Mouse (Mus musculus) layer of hippocampus, postnatal 10 days (tissue): ENCODE measurements around the gene Pex11b. TPM values are rescaled to one million over a fixed set of nuclear protein-coding genes. Genes with fewer than 3 reads are reported as not detected.
A peak's percentile ranks its signal among the peaks of the same experiment; 100 is the strongest.
"Not testable (repeated sequence)": the region's sequence is repeated elsewhere in the genome, so short reads cannot be mapped to it uniquely, and the experiment has no call there.

Experiments used
- DNase-seq, 2 experiments: peaks; one replicate each; pipeline ENCODE4 v3.0.0; 2021; ENCODE audit warnings: low spot score in 2 of 2
- total RNA-seq, 2 experiments: library from RNA; stranded (reverse); gene quantifications; 2 replicates each; pipeline ENCODE4 v1.2.3; 2021

The Pex11b gene
- total RNA-seq, 2 experiments from 2014 or later = 43.2 to 50.3 TPM

DNA sequence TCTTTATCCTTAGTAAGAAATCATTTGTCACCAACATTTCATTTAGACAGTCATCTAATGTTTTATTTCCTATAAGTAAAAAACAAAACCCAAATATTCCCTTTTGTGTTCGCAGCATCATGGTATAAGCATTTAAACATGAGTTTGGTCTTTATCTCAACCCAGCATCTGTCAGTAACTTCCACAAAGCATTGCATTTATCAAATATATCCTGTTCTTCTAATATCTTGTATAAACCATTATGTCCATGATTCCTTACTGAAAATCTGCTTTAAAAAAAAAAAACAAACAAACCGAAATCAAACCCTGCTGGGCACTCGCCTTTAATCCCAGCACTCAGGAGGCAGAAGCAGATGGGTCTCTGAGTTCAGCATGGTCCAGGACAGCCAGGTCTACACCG lies 28.6 kb upstream of the Pex11b start:
- no peak for DNase-seq

DNA sequence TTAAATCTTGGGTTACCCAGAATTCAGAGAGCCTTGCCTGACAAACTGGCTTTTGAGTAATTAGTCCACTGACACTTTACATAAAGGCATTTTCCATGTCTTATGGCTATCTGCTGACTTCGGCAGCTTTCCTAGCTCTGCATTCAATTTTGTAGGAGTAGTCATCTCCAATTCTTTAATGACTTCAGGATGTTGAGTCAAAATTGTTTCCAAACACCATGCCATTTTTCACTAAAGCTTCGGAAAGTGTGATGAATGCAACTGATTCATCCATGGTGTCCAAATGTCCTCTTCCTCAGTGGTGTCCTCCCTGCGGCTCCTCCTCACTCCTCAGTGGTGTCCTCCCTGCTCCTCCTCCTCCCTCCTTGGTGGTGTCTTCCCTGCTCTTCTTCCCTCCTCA lies 17.2 kb upstream of the Pex11b start:
- no peak for DNase-seq

DNA sequence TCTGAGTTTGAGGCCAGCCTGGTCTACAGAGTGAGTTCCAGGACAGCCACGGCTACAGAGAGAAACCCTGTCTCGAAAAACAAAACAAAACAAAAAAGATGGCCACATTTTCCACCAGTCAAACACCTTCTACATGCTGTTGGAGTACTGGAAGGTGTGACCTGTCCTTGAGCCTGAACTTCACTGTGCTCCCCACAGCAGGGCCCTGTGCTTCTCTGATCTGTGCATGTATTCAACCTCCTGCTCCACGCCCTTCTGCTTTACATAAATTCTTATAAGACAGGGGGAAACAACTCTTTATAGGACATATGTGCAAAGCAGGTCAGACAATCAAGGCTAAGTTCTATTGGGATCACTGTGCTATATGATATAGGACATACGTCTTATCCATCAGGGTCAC lies 12.0 kb upstream of the Pex11b start:
- DNase-seq = no peak

DNA sequence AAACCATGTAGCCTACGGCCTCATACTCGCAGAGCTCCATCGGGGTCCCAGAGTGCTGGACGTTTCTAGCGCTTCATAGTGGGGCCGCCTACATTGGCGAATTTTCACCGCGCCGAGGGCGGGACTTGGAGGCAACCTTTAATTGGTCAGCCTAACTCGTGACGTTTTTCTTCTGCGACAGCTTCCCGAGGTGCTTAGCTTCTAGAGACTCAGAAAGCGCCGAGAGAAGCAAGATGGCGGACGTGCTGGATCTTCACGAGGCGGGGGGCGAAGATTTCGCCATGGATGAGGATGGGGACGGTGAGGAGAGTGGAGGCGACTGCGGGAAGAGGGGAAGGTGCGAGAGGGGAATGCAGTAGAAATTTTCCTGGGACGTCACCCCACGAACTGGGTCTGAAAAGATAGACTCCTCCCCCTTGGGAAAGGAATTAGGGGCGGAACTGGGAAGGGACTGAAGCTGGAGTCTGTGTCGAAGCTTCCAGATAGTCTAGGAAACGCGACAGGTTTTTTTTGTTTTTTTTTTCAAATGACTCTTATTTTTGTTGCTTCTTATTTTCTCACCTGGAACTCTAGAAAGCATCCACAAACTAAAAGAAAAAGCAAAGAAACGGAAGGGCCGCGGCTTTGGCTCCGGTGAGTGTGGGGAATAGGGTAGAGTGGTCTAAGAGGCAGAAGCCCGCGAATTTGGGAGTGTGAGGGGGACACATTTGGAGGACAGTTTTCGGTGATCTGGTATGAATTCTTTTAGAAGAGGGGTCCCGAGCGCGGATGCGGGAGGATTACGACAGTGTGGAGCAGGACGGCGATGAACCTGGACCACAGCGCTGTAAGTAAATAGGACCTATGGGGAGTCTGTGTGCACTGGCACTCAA lies 5.2 kb upstream of the Pex11b start, which contains the start of gene Rbm8a:
Gene Rbm8a, plus strand, starts transcription at position 205 of the 872 bp plus-strand sequence.
- DNase-seq = peak; percentile 96 to 97

DNA sequence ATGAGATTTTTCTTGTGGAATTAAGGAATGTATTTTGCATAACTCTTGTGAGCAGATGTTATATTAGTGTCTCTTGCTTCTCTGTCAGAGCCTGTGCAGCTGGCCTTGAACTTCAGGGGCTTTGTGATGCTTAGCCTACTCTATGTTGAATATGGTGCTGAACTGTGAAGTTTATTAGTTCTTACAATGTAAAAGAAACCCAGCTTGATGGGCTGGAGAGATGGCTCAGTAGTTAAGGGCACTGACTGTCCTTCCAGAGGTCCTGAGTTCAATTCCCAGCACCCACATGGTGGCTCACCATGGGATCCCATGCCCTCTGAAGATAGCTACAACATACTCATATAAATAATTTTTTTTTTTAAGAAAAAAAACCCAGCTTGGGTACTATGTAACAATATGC lies 3.1 kb upstream of the Pex11b start:
- no peak for DNase-seq

DNA sequence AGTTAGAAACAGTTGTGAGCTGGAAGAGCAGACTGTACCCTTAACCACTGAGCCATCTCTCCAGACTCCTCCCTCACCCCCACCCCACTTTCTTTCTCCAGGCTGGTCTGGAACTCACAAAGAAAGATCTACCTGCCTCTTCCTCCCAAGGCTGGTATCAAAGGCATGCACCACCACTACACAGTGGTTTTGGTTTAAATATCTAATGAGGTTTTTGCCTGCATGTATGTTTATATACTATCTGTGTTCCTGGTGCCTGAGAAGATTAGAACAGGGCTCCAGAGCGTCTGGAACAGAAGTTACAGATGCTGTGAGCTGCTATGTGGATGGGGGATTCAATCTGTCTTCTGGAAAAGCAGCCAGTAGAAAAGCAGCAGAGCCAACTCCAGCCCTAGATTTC lies 1.2 kb upstream of the Pex11b start:
- no peak for DNase-seq

DNA sequence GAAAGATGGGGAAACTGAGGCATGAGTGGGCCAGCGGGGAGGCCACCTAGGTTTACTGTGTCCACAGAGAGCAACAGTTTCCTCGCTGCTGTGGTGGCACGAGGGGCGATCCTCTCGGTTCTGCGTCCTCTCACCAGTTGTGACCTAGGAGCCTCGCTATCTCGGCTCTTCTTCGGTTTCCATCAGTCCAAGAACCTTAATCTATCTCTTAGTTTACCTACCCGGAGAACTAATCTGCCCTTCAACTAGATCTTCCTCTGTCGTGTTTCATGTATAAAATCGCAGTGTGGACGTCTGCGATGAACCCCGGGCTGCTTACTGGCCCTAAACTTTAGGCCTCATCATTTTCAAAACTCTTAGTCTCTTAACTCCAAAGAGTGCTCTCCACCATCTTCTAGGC lies 730 bp downstream of the Pex11b start:
- no peak for DNase-seq

DNA sequence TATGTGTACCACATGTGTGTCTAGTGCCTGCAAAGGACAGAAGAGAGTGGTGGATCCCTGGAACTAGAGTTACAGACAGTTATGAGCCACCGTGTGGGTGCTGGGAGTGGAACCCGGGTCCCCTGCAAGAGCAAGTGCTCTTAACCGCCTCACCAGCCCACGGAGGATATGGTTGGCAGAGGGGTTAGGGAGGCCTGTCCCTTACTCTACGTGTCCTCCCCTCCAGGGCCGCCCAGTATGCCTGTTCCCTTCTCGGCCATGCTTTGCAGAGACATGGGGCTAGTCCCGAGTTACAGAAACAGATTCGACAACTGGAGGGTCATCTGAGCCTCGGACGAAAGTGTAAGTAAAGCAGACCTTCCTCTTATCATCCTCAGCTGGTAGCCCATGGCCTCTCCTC lies 1.3 kb downstream of the Pex11b start:
- DNase-seq = no peak

DNA sequence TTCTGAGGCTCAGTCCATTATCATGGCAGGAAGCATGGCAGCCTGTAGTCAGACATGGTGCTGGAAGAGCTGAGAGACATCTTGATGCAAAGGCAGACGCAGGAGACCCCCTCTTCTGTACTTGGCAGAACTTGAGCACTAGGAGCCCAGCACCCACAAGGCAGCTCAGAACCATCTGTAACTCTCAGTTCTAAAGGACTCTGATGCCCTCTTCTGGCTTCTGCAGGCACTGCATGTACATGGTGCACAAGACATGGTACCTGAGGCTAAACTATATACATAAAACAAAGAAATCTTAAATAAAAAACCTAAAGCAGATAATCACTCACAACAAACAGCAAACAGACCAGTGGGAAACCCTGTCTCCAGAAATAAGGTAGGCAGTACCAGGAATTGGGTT lies 4.0 kb downstream of the Pex11b start:
- peak; percentile 52 to 54 for DNase-seq

DNA sequence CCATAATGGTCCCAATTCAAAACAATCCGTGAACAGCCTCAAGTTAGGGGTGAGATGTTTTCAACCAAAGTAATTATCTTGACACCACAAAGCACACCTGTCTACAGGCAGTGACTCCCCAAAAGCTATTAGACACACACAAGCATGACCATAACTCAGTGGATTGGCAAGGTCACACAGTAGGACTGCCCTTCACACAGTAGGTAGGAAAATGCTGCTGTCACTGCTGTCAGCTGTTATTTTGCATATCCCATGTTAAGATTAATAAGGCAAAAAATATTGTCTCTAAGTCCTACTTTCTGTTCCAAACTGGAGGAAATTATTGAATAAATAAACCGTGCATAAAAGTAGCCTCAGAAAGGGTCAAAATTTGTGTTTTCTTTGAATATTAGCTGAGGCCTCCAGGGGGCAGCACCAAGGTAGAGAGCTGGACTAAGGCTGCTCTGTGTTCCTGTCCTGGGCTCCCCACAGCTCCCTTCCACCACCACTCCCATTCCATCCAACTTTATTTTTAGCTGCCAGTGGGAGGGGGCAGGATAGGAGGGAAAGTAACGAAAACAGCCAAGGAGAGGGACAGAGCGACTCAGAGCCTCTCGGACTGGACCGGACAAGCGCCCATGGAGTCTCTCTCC lies 10.0 kb downstream of the Pex11b start, which contains the start of gene Itga10:
Gene Itga10, plus strand, starts transcription at position 567 of the 632 bp plus-strand sequence.
- DNase-seq = peak; percentile 42 to 50

DNA sequence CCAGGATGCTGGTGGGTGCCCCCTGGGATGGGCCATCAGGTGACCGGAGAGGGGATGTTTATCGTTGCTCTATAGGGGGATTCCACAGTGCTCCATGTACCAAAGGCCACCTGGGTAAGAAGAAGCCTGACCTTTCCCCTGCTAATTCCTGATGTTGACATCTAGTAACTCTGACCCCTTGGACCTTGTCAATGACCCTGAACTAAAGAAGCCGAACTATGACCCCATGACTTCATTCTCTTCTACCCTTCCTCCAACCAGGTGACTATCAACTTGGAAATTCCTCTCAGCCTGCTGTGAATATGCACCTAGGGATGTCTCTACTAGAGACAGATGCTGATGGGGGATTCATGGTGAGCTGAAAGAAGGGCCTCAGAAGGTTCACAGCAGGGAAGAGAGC lies 12.2 kb downstream of the Pex11b start:
- DNase-seq = no peak

DNA sequence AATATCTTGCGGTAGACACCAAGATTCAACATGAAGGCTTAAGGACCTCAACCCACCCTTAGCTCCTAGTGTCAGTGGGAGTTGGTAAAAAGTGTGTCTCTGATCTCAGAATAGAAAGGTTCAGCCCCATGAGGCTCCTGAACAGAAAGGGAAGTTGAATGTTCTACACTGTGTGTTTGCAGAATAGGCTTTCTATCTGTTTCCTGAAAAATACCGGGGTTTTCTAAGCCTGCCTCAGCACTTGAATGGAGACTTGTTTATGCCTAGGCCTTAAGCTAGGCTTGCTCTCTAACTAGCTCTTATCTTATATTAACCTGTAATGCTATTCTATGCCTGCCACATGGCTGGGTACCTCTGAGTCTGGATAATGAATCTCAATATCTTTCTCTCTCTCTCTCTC lies 25.7 kb downstream of the Pex11b start:
- no peak for DNase-seq

DNA sequence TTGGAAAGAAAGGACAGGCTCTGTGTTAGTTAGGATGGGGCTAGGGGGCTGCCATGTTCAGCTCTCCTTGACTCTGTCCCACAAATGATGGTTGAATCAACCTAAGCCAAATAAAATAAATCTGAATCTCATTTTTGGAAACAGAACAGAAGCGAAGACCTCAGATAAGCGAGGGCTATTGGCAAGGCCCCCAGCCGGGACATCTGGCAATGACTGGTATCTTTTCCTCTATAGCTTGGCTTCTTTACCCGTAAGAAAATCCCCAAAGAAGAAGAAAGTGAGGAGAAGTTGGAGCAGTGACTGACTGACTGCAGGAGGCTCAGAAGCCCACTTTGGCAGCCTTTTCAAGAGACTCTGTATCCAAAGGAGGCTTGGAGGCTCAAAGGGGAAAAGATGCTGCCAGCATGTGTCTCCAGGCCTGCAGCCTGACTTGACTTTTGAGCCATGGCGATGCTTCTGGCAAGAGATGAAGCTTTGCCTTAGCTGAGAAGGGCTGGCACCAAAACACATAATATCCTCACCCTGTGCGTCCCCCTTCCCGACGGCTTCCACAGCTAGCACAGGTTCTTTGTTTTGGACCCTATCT lies 27.6 kb downstream of the Pex11b start:
- no peak for DNase-seq

DNA sequence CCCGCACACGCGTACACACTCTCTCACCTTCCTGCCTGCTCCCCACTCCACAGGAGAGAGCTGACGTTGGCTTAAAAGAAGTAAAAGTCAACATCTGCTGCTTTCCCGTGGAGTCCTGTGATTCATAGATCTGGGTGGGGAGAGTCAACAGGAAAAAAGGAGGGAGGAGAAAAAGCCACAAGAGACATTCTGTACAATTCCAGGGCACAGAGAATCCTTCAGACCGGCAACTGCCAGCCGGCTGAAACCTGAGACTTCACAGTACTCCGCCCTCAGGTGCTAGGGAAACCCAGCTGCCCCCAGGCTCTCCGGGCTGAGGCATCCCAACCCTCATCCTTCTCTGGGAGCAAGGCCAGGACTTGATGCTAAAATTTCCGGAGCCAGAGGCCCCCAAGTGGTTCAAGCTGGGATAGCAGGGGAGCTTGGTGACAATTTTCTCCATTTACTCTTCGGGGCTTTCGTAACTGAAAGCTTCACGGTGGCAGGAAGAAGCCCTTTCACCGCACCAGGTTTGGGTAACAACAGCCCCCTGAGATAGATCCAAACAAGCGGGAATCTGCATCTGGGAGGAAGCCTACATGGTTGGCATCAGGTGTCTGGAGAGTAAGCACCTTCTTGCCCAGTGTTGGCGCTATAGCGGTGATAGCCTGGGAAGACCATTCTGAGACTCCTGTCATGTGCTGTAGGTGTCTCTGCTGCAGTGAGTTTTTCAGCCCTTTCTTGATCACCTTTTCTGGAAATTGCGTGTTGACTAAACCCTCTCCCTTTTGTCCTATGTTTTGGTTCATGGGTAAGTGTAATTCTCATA lies 28.5 kb downstream of the Pex11b start:
- DNase-seq = peak; percentile 93 to 94

DNA sequence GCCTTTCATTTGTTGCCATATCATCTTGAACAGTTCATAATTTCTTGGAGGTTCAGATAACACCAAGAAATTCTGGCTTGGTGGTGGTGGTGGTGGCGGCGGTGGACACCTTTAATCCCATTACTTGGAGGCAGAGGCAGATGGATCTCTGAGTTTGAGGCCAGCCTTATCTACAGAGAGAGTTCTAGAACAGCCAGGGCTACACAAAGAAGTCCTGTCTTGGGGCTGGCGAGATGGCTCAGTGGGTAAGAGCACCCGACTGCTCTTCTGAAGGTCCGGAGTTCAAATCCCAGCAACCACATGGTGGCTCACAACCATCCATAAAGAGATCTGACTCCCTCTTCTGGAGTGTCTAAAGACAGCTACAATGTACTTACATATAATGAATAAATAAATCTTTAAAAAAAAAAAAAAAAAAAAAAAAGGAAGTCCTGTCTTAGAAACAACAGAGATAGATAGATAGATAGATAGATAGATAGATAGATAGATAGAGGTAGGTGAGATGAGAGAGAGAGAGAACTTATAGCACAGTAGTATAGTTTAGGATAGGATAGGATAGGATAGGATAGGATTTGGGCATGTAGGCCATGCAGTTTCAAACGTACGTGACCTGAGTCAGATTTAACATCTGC lies 30.7 kb downstream of the Pex11b start:
- DNase-seq = not testable (repeated sequence)

DNA sequence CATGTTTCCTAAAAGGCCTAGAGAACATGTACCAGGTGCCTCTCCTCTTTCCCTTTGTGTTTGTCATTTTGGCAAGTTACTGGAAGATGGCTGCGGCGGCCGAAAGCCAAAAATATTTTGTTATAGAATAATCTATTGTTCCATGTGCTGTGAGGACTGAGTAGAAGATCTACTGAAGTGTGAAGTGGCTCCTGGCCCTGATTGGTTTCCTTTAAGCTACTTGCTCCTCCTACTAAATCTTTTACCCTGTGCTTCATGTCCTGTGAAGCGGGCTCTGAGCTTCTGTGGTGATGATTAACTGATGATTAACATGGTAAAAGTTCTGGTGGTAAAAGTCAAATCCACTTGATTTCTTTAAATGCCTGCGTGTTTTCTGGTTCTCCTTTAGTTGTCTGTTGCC lies 31.7 kb downstream of the Pex11b start:
- DNase-seq = no peak

DNA sequence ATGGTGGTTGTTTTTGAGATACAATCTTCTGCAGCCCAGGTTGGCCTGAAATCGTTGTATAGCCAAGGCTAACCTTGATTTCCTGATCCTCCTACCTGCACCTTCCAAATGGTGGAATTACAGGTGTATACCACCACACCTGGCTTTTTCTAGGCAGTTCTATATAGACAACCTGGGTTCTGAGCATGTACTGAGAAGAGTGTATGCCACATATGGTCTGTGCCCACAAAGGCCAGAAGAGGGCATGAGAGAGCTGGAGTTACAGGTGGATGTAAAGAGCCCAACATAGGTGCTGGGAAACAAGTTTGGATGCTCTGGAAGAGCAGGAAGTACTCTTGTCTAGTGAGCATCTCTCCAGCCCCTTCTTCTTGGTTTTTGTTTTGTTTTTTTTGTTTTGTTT lies 32.1 kb downstream of the Pex11b start:
- no peak for DNase-seq

DNA sequence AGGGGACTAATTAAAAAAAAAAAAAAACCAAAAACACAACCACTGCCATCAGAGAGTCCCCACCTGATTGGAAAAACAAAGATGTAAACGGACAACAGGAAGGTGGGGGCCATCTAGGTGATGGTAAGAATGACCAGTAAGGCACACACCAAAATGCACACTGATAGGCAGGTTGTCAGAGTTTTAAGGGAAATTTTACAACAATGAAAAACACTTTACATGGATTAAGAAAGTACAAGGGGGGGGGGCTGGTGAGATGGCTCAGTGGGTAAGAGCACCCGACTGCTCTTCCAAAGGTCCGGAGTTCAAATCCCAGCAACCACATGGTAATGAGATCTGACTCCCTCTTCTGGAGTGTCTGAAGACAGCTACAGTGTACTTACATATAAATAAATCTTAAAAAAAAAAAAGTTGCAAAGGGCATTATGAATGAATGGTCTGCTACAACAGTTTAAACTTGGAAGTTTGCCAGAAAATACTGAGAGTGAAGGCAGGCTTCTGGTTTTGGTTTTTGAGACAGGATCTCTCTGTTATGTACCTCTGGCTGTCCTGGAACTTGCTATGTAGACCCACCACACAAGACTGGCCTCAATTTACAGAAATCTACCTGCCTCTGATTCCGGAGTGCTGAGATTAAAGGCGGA lies 33.4 kb downstream of the Pex11b start:
- DNase-seq = no peak

DNA sequence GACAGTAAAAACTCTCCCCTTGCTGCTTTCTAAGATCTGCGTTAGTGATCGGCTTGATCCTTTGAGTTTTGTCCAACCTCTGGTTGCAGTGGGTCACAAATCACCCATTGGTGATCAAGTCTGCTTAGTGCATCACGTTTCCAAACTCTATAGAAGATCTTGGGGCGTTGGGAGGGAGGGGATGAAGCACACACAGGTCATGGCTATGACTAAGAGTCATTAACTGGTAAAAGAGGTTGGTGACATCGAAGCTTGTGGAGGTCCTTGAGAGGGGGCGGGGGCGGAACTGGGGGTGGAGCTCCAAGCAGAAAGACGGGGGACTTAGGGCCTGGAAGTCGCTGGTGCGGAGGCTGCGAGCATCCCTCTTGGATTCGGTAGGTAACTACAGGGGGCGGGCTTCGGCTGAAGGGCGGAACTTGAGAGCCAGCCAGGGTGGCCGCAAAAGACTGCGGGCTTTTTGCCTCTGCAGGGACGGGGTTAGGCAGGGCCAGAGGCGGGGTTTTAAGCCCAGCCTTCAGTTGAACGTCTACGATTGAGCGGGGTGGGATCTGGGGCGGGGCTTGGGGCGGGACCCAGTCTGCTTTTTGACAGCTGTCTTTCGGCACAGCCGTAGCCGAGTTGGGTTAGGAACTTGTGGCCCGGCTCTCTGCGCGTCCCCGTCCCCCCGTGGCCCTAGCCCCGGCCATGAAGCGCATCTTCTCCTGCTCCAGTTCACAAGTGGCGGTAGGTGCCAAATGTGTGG lies 34.7 kb downstream of the Pex11b start, which contains the start of gene Ankrd35:
Gene Ankrd35, plus strand, starts transcription at position 405 of the 742 bp plus-strand sequence.
- DNase-seq = peak; percentile 66 to 76

DNA sequence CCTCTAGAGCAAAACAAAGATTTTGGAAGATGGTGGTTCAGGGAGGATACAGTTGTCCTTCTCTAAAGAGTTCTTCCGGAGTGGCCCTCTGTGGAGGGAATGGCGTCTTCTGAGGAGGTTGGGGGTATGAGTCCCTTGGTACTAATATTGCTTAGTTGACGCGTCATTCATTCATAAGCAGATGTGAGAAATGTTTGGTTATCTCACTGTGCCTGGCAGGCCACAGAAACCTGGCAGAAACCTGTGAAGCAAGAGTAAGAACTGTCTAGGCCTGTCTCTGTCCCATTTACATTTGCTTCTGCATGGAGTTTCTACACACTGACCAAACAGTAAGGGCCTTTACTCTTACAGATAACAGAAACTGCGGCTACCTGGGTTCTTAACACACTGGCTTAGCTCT lies 36.3 kb downstream of the Pex11b start:
- DNase-seq = no peak
